Mouse (Mus musculus) liver (tissue): ENCODE results near the gene Mapk3.
A peak's percentile ranks its signal among the peaks of the same experiment; 100 is the strongest.

ENCODE experiments used
- DNase-seq: peaks from one replicate; pipeline ENCODE4 v3.0.0-alpha.2; 2020; ENCODE audit warnings: mixed read lengths

Mapk3 gene

GRCm38 (mm10) chr7:126784469-126784868 is 25.1 kb downstream of the Mapk3 start:
- DNase-seq = no peak

DNA sequence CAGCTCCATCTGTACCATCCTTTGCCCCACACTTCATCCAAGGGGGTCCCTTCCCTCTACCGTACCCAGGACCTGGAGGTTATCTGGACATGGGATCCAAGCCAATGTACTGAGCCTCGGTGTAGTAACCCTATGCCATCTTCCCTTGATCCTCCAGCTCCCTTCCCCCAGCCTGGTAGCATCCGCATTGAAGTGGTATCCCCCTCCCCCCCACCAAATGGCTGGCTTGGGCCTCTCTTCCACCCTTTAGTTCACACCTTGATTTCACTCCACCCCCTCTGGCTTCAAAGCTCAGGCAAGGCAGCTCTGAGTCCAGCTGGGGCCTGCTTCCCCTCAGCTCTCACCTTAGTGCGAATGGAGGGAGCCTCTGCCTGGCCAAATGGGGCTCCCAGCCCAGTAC is 25.7 kb downstream of the Mapk3 start:
- no peak for DNase-seq

DNA sequence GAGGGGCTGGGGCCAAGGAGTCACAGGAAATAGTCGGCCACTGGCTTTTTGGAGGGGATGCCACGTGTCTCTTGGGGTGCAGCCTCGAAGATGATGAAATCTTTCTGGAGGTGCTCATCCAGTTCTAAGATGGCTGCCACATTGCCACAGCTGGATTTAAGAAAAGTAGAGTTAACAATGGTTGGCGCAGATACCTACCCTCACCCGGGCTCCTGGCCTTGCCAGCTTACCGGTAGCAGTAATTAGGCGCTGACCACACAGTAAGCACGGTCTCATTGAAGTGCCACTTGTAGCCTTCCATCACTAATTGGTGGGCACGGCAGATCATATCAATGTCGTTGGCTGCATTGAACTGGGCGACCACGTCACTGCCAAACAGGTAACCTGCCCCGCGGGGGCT is 26.7 kb downstream of the Mapk3 start:
- DNase-seq = no peak

- no peak for DNase-seq
These were observed 29.7 kb downstream of the Mapk3 start for GRCm38 (mm10) chr7:126789141-126789540.

- peak; percentile 96 for DNase-seq
These were observed 32.7 kb downstream of the Mapk3 start, which contains the start of gene Ppp4c for GRCm38 (mm10) chr7:126791851-126792720. Gene Ppp4c, minus strand, starts transcription at chr7:126792496.

- DNase-seq = no peak
These were observed 33.5 kb downstream of the Mapk3 start for GRCm38 (mm10) chr7:126792721-126793443.

GRCm38 (mm10) chr7:126793456-126794270 is 34.3 kb downstream of the Mapk3 start:
- DNase-seq = no peak

DNA sequence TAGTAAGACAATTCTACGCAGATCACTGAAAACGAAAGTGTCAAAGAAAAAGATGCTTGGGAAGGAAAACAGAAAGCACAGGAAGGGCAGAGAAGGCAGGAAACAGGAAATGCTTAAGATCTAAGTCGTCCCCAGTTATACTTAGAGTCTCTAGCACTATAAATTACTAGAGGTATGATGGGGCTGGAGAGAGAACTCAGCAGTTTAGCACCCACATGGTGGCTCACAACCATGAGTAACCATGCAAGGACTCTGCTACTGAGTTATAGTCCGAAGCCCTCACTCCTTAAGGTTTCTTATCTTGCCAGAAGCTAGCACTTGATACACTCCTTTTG is 34.8 kb downstream of the Mapk3 start:
- DNase-seq = no peak

DNA sequence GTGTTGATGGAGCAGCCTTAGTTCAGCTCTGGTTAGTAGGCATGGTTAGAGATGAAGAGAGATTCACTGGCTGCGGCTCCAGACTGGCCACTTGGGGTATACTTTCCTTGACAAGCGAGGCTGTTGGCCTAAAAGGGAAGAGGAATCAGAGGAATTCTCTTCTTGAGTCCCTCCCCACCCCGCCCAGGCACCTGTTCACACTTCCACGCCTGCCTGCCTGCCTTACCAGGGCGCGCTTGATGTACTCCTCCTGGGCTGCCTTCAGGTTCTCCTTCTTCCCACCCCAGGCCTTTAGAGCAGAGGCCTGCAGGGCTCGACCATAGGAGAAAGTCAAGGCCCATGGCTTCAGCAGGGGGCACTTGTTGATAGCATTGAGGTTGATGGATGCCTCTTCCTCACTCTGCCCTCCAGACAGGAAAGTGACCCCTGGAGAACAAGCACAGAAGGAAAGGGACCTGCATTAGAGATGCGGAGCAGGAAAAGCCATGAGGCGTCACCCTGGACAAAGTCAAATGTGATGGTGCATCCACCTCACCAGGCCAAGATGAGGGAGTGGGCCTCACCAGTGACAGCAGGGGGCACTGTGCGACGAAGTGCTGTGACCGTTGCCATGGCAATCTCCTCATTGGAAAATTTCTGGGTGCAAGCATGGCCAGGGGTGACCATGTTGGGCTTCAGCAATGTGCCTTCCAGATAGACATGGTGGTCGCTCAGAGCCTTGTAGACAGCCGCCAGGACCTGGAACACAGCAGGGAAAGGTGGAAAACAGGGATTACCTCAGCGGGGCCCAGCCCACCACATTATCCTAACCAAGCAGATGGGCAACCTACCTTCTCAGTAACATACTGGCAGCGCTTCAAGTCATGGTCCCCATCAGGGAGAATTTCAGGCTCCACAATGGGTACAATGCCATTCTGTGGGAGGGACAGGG is 36.3 kb downstream of the Mapk3 start:
- no peak for DNase-seq

DNA sequence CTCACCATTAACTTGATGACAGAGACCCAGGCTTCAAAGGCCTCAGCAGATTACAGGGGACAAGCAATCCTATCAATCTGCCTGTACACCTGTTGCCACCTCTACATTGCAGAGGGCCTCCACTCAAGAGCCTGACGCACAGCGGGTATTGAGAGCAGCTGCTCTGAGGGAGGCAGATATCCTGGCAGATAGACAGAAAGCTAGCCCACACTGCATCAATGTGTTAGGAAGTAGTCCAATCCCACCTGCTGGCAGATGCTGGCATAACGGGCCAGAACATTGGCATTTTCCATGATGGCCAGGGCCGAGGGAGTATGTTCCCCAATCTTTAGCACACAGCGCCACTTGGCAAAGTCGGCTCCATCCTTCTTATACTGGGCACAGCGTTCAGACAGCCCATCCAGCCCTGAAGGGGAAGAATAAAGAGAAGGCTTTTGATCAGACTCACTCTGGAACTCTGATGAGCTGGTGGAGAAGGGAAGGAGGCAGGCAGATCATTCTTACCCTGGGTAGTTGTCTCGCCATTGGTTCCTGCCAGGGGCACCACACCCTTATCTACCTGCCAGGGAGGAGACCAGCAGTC is 37.0 kb downstream of the Mapk3 start:
- DNase-seq = no peak

DNA sequence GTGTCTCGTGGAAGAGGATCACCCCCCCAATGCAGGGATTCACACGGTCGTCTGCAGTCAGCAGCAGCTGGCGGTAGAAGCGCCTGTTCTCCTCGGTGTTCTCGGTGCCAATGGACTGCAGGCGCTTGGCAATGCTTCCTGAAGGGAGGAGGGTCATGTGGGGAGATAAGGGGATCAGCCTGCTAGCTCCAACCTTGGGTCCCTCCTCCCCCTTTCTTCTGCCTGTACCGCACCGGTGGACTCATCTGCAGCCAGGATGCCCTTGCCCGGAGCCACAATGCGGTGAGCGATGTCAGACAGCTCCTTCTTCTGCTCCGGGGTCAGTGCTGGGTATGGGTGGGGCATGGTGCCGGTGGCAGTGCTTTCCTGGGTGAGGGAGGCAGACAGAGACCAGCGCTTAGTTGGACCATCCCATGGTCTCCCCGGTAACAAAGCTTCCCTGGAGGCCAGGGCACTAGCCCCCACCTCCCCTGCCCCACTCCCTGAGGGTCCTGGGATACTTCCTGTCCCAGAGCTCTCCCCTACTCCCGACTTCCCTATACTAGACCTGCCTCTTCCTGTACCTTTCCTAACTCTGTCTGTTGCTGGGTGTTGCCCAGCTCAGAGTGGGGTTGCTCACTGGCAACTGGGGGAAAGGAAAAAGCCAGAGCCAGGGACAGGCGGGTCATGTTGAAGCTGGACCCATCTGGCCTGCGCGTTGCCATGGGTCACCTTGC is 38.2 kb downstream of the Mapk3 start, which contains the start of gene Fam57b:
TSS of gene Fam57b (plus strand) at position 258 of the 716 bp plus-strand sequence.
- peak; percentile 39 for DNase-seq

GRCm38 (mm10) chr7:126798127-126799049 is 39.0 kb downstream of the Mapk3 start:
- DNase-seq = peak; percentile 73

DNA sequence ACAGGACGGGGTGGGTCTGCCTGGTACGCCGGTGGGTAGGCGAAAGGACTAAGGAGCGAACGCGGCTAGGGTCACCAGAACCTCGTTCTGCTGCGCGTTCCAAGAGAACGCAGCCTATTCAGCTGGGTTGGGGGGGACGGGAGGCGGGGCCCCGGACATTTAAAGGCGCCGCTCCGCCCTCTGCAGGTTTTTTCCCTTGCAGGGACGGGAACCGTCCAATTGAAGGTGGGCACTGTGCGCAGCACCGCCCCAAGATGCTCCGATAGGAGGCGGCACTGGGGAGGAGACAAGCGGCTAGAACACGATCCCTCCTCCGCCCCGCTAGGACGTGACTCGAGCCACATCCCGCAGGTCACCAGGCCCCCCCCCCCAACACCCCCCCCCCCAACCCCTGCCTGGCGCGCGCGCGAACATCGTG is 39.7 kb downstream of the Mapk3 start:
- peak; percentile 97 for DNase-seq

GRCm38 (mm10) chr7:126799468-126800268 is 40.3 kb downstream of the Mapk3 start:
- DNase-seq = peak; percentile 42

DNA sequence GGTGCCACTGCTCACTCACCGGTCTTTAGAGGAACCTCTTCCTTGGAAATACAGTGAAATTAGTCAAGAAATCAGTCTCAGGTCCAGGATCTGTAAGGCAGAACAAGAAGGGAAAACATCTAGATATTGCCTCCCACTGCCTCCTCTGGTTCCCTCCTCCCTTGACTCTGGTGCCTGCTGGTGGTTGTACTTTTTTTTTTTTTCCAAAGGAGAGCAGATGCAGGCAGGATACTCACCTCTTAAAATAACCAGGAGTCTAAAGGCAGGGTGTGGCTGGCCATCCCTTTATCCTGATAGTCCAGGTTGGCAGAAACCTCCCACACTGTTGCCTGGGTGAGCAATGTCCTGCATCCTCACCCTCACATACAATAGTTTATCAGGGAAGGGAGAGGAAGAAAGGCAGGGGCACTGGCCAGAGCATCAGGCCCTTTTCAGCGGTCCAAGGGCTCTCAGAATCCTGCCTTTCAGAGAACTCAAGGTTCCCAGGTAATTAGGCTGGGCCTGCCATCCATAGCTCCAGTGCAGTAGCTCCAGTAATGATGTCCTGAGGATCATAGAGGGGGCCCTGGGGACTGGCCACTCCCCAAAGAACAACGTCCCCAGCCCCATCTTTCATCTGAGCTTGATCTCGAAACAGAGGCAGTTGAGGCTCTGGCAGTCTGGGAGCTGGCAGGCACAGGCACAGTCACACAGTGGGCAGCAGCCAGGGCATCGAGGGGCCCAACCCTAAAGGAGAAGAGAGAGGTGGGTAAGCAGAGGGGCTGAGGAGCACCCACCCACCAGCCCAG is 41.1 kb downstream of the Mapk3 start:
- DNase-seq = no peak

DNA sequence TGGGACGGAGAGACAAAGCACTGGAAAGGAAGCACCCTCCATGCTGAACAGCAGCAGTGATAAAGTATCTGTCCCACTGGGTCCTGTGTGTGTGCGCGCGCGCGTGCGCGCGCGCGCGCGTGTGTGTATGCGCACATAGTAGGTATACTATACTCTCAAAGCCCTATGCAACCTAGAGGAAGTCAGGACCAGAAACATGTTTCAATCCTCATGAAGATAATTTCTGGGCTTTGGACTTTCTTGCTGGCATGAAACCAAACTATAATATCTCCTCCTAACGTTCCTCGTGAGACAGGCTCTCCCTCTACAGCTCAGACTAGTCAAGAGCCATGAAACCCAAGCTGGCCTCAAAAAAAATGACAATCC is 41.6 kb downstream of the Mapk3 start:
- DNase-seq = no peak

DNA sequence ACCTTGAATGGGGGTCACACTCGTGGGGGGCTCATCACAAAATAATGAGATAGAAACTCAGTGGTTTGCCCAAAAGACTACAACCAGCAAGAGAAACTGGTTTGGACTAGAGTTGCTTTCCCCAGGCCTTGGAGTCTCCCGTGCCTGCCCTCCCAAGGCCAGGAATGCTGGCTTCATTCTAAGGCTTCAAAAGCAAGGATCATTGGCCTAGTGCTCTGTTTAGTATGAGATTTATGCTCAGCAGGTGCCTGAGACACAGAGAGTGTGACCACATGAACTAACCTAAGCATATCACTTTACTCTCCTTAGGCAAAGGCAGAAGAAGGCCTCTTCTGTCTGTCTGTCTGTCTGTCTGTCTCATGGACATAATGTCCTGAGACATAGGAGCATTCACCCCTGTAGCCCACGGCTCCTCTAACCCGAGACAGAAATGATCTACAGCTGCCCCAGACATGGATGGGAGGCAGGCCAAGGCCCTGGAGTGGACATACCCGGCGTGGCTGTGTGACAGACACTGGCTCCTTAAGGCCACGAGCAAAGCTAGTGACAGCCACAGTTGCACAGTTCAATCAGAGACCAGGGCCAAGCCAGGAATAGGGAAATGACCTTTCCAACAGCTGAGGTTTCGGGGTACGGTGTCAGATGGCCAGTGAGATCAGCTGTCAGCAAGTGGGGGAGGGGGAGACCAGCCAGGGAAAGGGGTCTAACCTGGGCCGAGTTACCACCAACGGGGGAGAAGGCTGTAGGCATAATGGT is 42.9 kb downstream of the Mapk3 start:
- no peak for DNase-seq
